Mouse (Mus musculus) splenic B cell, adult 2 months (primary cell): ENCODE data around the gene Il1rap.

Experiments
- DNase-seq: peaks from one replicate; pipeline ENCODE4 v3.0.0-alpha.2; 2011; ENCODE audit warnings: low read depth, low spot score
- H3K27me3 ChIP-seq: 2 replicates; pipeline ENCODE4 v1.6.1; 2012; ENCODE audit warnings: mild to moderate bottlenecking, low read length, moderate library complexity, mixed read lengths; ENCODE audit not compliant: control insufficient read depth, poor library complexity, insufficient read depth, severe bottlenecking
- H3K36me3 ChIP-seq: 2 replicates; pipeline ENCODE4 v1.6.1; 2012; ENCODE audit warnings: mild to moderate bottlenecking, low read length, moderate library complexity, mixed read lengths; ENCODE audit not compliant: control insufficient read depth, poor library complexity, insufficient read depth, severe bottlenecking

The Il1rap gene

GRCm38 (mm10) chr16:26590897-26591570 lies 9.5 kb downstream of the Il1rap start:
- DNase-seq: no peak
- Histone ChIP-seq H3K27me3 (no peaks in the 10 kb centered on the region), H3K36me3 (no peaks in the 10 kb centered on the region)

- no peak for DNase-seq
- Histone ChIP-seq H3K36me3 (no peaks in the 10 kb centered on the region), H3K27me3 (no peaks in the 10 kb centered on the region)
Measured at GRCm38 (mm10) chr16:26596440-26596839, 14.9 kb downstream of the Il1rap start.

- DNase-seq: no peak
- Histone ChIP-seq H3K27me3 (no peaks in the 10 kb centered on the region), H3K36me3 (no peaks in the 10 kb centered on the region)
Measured at GRCm38 (mm10) chr16:26597307-26597706, 15.8 kb downstream of the Il1rap start.

GRCm38 (mm10) chr16:26598591-26598990 lies 17.1 kb downstream of the Il1rap start:
- H3K27me3 ChIP-seq: no peaks in the 10 kb centered on the region
- no peak for DNase-seq

GRCm38 (mm10) chr16:26601482-26601881 lies 20.0 kb downstream of the Il1rap start:
- no peaks in the 10 kb centered on the region for H3K27me3 ChIP-seq
- H3K36me3 ChIP-seq: no peaks in the 10 kb centered on the region
- DNase-seq: no peak

More at GRCm38 (mm10) chr16:26598591-26598990, 17.1 kb downstream of the Il1rap start:
- H3K36me3 ChIP-seq: no peaks in the 10 kb centered on the region

- H3K27me3 ChIP-seq: no peaks in the 10 kb centered on the region
- H3K36me3 ChIP-seq: no peaks in the 10 kb centered on the region
- no peak for DNase-seq
Measured at GRCm38 (mm10) chr16:26604621-26605020, 23.1 kb downstream of the Il1rap start.

GRCm38 (mm10) chr16:26608003-26608402 lies 26.5 kb downstream of the Il1rap start:
- Histone ChIP-seq H3K27me3 (no peaks in the 10 kb centered on the region), H3K36me3 (no peaks in the 10 kb centered on the region)
- DNase-seq: no peak

- DNase-seq: no peak
- no peaks in the 10 kb centered on the region for H3K36me3 ChIP-seq
- H3K27me3 ChIP-seq: no peaks in the 10 kb centered on the region
Measured at GRCm38 (mm10) chr16:26610508-26610907, 29.0 kb downstream of the Il1rap start.

- no peak for DNase-seq
- H3K36me3 ChIP-seq: no peaks in the 10 kb centered on the region
- no peaks in the 10 kb centered on the region for H3K27me3 ChIP-seq
Measured at GRCm38 (mm10) chr16:26612499-26613220, 31.2 kb downstream of the Il1rap start.

GRCm38 (mm10) chr16:26623141-26623540 lies 41.6 kb downstream of the Il1rap start:
- Histone ChIP-seq H3K27me3 (no peaks in the 10 kb centered on the region), H3K36me3 (no peaks in the 10 kb centered on the region)
- DNase-seq: no peak

GRCm38 (mm10) chr16:26626065-26626464 lies 44.6 kb downstream of the Il1rap start:
- H3K36me3 ChIP-seq: no peaks in the 10 kb centered on the region
- no peaks in the 10 kb centered on the region for H3K27me3 ChIP-seq
- DNase-seq: no peak

GRCm38 (mm10) chr16:26634800-26635199 lies 53.3 kb downstream of the Il1rap start:
- Histone ChIP-seq H3K36me3 (no peaks in the 10 kb centered on the region), H3K27me3 (no peaks in the 10 kb centered on the region)
- no peak for DNase-seq

GRCm38 (mm10) chr16:26643077-26643476 lies 61.6 kb downstream of the Il1rap start:
- H3K27me3 ChIP-seq: no peaks in the 10 kb centered on the region
- no peak for DNase-seq
- H3K36me3 ChIP-seq: no peaks in the 10 kb centered on the region

- no peak for DNase-seq
- Histone ChIP-seq H3K36me3 (no peaks in the 10 kb centered on the region), H3K27me3 (no peaks in the 10 kb centered on the region)
Measured at GRCm38 (mm10) chr16:26646066-26646465, 64.6 kb downstream of the Il1rap start.

GRCm38 (mm10) chr16:26647036-26647435 lies 65.5 kb downstream of the Il1rap start:
- Histone ChIP-seq H3K27me3 (no peaks in the 10 kb centered on the region), H3K36me3 (no peaks in the 10 kb centered on the region)
- DNase-seq: no peak
